Mouse (Mus musculus) olfactory bulb, adult 2 months (tissue): ENCODE data around the gene Rnf5.

Experiments used
- CTCF ChIP-seq: fragments of 200-500 bp; IDR thresholded peaks from 2 replicates; pipeline ENCODE4 v1.5.1; 2012; ENCODE audit warnings: low read depth, mild to moderate bottlenecking, low read length, moderate library complexity; ENCODE audit not compliant: insufficient read depth
- POLR2A ChIP-seq: fragments of 200-500 bp; IDR thresholded peaks from 2 replicates; pipeline ENCODE4 v1.6.1; 2012; ENCODE audit warnings: mild to moderate bottlenecking, low read depth, low read length, moderate library complexity; ENCODE audit not compliant: insufficient read depth

DNA sequence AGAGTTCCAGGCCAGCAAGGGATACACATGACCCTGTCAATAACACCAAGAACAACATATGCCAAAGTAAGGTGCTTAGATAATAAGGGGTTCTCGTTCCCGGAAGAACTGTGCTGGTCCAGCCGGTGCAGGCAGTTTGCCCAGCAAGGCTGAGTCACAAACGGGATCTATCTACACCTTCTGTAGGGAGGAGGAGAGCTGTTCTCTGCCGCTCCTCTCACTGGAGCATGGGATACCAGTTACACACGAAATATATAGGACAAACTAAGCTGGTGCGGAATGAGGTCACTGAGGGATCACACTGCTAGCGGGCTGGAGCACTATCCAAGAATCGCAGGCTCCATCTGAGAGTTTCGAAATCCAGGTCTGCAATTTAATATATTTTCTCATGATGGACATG is 40.5 kb upstream of the Rnf5 start:
- TF ChIP-seq CTCF (no peak), POLR2A (no peak)
